Mouse (Mus musculus) brown adipose tissue, adult 24 weeks (tissue): ENCODE data around the gene Prkg2. TPM values are rescaled to one million over a fixed set of nuclear protein-coding genes. Genes with fewer than 3 reads are reported as not detected.

Source experiments
- H3K27ac ChIP-seq: fragments of 200-500 bp; replicated peaks from 2 replicates; pipeline ENCODE4 v1.5.1; 2012; ENCODE audit warnings: low read depth, mild to moderate bottlenecking, low read length
- H3K4me1 ChIP-seq: fragments of 200-500 bp; 2 replicates; pipeline ENCODE4 v1.6.1; 2012; ENCODE audit warnings: low read length, mixed read lengths; ENCODE audit not compliant: control insufficient read depth, insufficient read depth, insufficient read length
- H3K4me3 ChIP-seq: fragments of 200-500 bp; 2 replicates; pipeline ENCODE4 v1.5.1; 2012; ENCODE audit warnings: low read depth, mild to moderate bottlenecking, low read length, moderate library complexity; ENCODE audit not compliant: insufficient read depth
- polyA plus RNA-seq: library from polyadenylated mRNA; stranded (reverse); fragments of >200 nt; gene quantifications from 2 replicates; pipeline ENCODE4 v1.2.4, GENCODE M21; 2012; ENCODE audit not compliant: missing spikeins, insufficient read depth, insufficient read length

Prkg2 gene
- polyA plus RNA-seq: 0.55 and 1.1 TPM in 2 replicates

DNA sequence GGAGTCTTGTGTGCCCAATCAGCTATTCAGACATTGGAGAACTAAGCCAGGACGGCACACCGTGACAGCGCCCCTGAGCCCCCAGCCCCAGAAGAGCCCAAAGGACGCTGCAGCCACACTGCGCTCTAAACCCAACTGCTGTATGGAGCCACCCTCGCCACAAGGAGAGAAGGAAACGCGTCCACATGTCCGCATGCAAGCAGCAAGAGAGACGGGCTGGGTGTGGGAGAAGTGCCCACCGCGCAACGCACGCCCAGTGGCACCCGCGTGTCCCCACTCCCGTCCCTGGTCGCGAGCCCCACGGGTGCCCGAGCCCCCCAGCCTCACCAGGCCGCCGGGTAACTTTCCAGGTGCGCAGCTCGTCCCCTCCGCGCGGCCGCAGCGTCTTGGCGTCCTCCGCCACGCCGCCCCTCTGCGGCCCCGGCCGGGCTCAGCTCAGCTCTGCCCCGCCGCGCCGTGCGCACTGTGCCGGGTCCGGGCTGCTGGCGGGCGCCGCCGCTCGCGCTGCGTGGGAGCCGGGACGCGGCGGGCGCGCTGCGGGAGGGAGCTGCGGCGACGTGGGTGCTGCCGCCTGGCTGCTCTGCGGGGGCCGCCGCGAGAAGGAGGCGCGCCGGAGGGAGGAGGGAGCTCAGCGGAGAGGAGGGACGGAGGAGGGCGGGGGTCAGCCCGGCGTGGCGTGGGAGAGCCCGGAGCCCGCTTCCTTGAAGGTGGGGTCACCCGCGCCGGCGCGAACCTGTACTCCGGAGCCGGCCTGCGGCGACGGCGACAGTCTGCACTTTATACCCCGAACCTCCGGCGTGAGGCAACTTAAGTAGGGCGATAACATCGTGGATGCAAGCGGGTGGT lies at the start of gene Prkg2:
TSS of gene Prkg2 (minus strand) at position 756 of the 846 bp plus-strand sequence.
- no peak within 1 kb of the TSS for H3K27ac ChIP-seq
- H3K4me1 ChIP-seq: no peaks in the 10 kb centered on the region
- peak within 1 kb of the TSS; percentile 38 for H3K4me3 ChIP-seq

DNA sequence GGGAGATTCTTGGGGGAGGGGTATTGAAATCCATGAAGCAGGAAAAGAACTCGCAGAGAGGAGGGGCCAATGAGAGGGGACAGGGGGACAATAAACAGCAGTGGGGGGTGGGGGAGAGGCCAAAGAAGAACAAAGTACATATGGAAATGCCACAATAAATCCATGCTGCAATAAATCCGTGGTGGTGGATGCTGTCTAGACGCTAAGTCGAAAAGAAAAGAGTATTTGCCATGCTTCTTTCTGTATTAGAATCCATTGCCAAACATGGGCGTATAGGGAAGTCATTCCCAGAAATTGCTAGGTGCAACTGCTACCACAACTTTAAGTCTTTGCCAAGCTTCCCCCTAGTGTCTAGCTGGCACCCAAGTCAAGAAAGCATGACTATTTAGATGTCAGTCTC lies 46.8 kb upstream of the Prkg2 start:
- no peak overlapping the region for H3K27ac ChIP-seq
- no peaks in the 10 kb centered on the region for H3K4me1 ChIP-seq
- H3K4me3 ChIP-seq: no peak overlapping the region

DNA sequence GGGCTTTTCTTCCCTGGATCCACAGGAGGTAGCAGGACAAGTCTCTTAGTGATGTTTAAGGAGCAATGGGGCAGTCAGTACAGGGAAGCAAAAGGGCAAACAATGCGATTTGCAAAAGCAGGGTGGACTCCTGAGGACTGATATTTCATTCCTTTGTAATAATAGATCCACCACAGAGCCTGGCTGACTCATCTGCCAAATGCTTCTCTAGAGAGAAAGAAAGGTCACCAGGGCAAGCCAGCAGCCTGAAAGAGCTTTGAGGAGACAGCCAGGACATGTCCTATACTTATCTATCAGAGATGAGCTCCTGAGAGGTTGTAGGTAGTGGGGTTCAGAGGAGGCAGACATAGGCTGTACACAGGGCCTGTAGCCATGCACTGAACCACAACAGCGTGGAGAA lies 41.2 kb upstream of the Prkg2 start:
- Histone ChIP-seq H3K27ac (no peak overlapping the region), H3K4me1 (no peaks in the 10 kb centered on the region), H3K4me3 (no peak overlapping the region)

DNA sequence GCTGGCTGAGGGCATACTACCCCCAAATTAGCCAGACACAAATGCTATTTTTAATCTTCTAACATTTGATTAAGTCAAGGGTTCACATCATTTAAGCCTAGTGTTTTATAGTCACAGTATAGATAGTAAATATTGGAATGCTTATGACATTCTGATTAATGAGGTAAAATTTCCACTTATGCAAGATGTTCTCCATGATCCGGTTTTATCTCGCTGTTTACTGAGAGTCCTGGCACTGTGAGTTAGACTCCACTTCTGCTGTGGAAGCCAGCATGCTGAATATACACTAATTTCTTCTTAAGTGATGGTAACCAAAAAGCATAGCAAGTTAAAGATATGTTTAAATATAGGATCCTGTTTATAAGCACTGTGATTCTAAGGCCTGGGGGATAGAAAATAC lies 31.2 kb upstream of the Prkg2 start:
- no peak overlapping the region for H3K4me3 ChIP-seq
- H3K27ac ChIP-seq: no peak overlapping the region
- no peaks in the 10 kb centered on the region for H3K4me1 ChIP-seq

DNA sequence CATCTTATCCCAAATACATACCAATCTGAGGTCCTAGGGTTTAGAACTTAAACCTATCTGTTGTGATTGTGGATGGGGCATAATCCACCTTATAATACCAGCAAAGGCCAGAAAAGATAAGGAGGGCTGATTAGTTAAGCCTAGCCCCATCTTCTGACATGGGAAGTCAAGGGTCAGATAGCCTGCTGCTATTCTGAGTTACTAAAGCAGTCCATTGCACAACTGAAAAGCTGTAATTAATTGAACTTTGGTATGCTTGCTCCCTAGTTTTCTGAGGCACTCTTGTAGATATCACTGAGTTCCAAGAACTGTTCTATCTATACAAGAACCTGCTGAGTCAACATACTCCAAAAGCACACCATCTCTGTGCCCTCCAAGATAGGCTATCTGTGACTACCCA lies 25.4 kb upstream of the Prkg2 start:
- no peak overlapping the region for H3K27ac ChIP-seq
- no peak overlapping the region for H3K4me3 ChIP-seq
- no peaks in the 10 kb centered on the region for H3K4me1 ChIP-seq

DNA sequence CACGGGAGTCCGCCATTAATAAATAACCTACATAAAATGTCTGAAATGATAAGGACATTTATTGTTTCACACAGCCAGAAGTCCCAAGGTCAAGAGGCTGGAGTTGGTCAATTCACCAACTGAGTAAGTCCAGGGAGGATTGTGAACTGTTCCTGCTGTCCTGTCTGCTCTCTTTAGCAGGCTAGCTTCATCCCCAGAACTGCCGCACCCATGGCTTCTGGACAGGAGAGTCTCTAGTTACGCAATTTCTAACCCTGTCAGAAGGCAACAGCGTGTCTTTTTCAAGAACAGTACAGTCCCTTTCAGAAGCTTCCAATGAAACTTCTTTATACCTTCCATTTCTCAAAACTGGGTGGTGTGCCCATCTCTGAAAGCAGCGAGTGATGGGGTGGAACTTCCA lies 1.9 kb upstream of the Prkg2 start:
- Histone ChIP-seq H3K4me3 (no peak overlapping the region), H3K4me1 (no peaks in the 10 kb centered on the region), H3K27ac (no peak overlapping the region)

DNA sequence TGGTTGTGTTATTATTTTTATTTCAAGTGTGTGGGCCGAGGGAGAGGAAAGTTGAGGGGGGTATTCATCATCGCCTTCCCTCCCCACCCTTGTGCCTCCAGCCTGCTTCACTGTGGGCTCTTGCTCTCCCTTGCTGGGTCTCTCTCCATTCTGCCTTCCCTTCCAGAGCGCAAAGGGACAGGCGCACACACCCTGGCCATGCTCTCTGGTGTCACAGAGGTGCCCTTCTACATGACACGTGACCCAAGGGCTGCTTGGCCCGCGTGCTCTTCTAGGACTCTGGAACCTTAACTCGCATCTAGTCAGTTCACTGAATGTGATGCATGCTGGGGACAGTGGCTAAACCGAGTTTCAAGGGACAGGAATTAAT lies 276 bp upstream of the Prkg2 start:
- Histone ChIP-seq H3K4me3 (peak overlapping the region; percentile 38; the same call in 1 of the 2 replicates), H3K27ac (no peak overlapping the region)

DNA sequence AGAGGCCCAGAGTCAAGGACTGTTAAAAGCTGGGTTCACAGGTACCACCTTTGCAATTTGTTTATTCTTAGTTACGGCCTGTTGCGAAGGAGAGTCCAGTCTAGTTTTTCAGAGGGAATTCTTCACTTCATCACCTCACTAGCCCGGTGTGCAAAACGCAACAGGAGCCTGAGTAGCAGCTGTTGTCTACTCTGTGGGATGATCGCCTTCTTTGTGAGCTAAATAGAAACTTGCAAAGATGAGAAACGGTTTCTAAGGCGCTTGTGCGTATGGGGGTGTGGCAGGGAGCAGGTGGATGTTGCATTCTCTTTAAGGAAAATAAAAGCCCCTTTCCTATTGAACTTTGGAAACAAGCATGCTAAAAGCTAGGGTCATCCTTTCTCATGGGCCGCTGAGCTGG lies 1.2 kb downstream of the Prkg2 start:
- Histone ChIP-seq H3K4me3 (no peak overlapping the region), H3K27ac (no peak overlapping the region), H3K4me1 (no peaks in the 10 kb centered on the region)

More for the DNA sequence above, 276 bp upstream of the Prkg2 start:
- H3K4me1 ChIP-seq: no peaks in the 10 kb centered on the region

DNA sequence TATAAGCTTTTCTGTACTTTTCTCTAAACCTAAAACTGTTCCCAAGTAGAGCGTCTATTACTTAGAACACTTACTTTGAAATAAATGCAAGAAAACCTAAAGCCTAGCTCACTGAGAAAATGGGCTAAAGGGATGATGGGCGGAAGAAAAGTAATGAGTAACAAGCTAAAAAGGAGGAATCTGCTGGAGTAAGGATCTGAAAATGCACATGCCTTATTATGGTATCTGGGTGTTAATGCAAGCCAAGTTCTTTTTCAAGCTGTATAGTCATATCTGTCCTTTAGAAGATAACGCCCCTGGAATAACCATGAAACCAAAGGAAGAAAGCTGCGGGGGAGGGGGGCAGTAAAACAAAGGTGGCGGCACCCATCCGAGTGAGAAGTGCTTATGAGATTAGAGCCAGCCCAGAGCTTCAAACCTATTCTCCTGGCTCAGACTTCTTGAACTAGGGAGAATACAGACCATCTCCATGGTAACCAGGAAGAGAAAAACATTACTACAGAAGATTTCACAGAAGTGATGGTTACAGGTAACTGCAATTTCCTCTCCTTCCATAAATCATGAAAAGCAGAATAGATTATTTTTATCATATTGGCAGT lies 5.5 kb downstream of the Prkg2 start:
- H3K27ac ChIP-seq: no peak overlapping the region
- H3K4me3 ChIP-seq: no peak overlapping the region
- H3K4me1 ChIP-seq: no peaks in the 10 kb centered on the region

DNA sequence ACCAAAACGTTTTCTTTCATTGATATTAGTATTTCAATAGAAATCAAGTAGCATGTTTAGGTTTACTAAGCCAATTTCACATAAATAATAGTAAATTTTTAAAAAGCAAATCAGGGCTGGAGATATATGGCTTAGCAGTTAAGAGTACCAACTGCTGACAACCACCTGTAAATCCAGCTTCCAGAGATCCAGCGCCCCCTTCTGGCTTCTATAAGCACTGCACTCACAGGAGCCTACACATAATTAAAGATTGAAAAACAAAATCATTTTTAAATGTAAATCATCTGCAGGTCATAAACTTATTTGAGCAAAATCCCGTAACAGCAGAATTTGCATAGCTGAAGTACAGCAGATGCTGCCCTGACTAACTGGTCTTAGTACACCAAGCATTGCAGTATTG lies 10.8 kb downstream of the Prkg2 start:
- Histone ChIP-seq H3K4me1 (no peaks in the 10 kb centered on the region), H3K27ac (no peak overlapping the region), H3K4me3 (no peak overlapping the region)

DNA sequence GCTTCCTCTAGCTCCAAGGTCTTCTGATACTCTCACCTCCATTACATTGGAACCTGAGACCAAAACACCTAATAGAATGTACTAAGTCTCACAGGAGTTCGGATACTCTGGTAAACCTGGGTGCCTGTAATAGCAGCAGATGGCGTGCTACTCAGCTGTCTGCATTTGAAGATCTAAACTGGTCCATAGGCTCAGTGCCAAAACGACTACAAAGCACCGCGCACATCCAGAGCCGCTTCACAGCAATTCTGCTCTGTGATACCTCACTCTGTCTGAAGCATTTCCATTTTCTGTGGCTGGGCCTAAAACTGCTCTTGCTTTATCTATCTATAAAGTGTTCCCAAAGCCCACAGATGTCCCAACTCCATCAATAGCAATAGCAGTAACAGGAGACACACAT lies 17.4 kb downstream of the Prkg2 start:
- no peak overlapping the region for H3K27ac ChIP-seq

DNA sequence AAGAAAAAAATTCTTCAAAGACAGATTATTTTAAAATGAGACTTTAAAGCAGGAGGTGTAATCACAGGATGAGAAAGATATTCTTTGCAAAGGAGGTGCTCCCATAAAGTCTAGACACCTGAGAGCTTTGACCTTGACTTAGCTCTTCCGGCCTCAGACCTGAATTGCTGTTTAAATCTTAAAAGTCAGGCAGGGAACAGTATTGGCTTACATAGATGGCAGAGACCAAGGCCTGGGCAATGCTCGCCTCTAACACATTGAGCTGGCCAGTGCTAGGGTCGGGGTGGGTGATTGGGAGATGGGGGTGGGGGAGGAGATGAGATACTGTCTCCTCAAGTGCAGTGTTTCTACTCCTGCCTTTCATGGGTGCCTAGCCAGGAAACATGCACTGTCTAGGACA lies 22.0 kb downstream of the Prkg2 start:
- Histone ChIP-seq H3K4me1 (no peaks in the 10 kb centered on the region), H3K27ac (no peak overlapping the region), H3K4me3 (no peak overlapping the region)

More for the DNA sequence above, 17.4 kb downstream of the Prkg2 start:
- Histone ChIP-seq H3K4me3 (no peak overlapping the region), H3K4me1 (no peaks in the 10 kb centered on the region)

DNA sequence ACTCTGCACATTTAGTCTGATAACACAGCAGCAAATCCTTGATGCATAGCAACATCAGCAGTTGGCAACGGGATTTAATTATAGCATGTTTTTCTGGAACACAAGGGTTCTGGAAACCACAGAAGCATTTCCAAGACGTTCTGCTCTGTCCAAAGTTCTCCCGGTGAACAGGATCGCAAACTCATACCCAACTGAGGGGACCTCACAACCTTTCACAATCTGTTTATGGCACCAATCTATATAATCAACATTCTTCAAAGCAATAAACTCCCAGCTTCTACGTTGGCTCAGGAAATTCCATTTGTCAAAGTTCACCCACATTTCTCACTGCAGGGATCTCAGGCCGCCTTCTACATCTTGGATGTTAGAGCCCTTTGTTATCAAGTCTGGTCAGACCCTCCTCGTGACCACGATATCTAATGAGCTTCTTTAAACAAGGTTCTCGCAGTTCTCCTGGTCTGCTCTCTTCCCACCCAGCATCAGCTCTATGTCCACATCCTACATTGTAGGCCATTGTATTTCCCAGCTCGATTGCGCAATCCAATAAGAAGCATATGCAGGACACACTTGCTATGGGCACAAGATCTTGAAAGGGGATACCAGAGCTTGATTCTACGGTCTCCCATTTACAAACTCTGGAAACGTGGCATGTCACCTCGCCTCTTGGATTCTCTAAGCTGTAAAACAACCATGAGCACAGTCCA lies 26.6 kb downstream of the Prkg2 start:
- Histone ChIP-seq H3K4me1 (no peaks in the 10 kb centered on the region), H3K27ac (no peak overlapping the region)

DNA sequence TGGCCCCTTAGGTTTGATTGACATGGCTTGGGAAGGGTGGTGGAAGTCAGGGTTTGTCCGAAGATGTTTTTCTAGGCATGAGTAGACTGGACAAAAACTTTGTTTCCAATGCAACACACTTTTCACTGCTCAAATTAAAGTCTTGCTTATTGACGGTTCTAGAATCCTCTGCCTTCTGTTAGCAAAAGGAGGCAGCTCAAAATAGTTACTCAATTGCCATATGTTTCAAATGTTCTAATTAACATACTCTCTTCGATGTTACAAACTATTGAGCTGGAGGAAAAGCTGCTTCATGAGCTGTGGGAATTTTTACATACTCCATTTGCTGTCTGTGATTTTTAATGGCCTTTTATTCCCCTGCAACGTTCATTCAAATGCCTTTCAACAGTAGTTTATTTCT lies 39.0 kb downstream of the Prkg2 start:
- Histone ChIP-seq H3K4me1 (no peaks in the 10 kb centered on the region), H3K27ac (no peak overlapping the region), H3K4me3 (no peak overlapping the region)

More for the DNA sequence above, 26.6 kb downstream of the Prkg2 start:
- no peak overlapping the region for H3K4me3 ChIP-seq

DNA sequence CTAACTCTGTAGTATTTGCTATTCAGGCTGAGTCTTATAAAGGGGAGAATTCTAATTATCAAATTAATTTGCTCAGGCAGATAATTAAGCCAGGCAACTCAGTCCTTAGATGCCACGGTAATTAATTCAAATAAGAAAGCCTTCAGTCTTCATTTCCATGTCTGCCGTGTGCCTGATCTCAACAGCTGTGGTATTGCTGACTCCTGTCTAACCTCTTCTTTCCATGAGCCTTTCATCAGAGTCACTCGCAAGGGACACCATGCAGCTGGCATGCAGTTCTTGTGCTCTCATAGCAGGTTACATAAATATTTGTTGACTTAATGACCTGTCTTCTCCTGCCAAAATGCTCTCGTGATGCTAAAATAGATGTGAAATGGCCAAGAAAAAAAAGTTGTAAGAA lies 41.4 kb downstream of the Prkg2 start:
- Histone ChIP-seq H3K4me3 (no peak overlapping the region), H3K27ac (no peak overlapping the region), H3K4me1 (no peaks in the 10 kb centered on the region)
